Mouse (Mus musculus): ENCODE results near the gene Il11. TPM values are rescaled to one million over a fixed set of nuclear protein-coding genes. Genes with fewer than 3 reads are reported as not detected.
A peak's percentile ranks its signal among the peaks of the same experiment; 100 is the strongest.
"Not testable (repeated sequence)": the region's sequence is repeated elsewhere in the genome, so short reads cannot be mapped to it uniquely, and the experiment has no call there.

The Il11 gene
- polyA plus RNA-seq, 2 experiments: 0.03 TPM; not detected in 1

DNA sequence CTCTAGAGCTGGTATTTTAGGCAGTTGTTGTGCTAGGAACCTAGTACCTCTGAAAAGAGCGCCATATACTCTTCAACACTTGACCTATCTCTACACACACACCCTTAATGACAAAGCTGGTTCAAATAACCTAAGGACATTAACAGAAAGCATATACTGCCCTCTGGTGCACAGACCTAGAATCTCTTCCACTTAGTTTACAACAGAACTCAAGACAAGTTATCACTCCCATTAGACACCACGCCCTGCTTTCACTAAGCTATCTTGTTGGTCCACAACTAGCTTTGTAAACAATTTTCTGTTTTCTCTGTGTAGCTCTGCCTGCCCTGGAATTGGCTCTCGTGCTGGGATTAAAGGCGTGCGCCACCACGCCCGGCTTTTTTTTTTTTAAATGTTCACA lies 24.1 kb upstream of the Il11 start:
- Histone ChIP-seq H3K36me3 (replicated peaks; ENCODE audit: control insufficient read depth, insufficient read depth, low read depth) (peaks cover 69% of the 10 kb centered on the region), H3K4me2 (ENCODE audit: low read depth) (peak overlapping the region; percentile 41), H3K4me1 (replicated peaks; ENCODE audit: control insufficient read depth in 2 of 2, insufficient read depth in 2 of 2, low read length in 1 of 2) (peaks cover 33% of the 10 kb centered on the region in 2 experiments), H3K4me3 (ENCODE audit: insufficient read depth in 1 of 2, low read depth in 2 of 2, low read length in 2 of 2) (no peak overlapping the region), H3K27ac (peak overlapping the region; percentile 81), H3K9ac (replicated peaks) (no peak overlapping the region), H3K9me3 (ENCODE audit: control insufficient read depth, low read length) (no peaks in the 10 kb centered on the region), H3K27me3 (ENCODE audit: control insufficient read depth, insufficient read depth, low read length) (no peaks in the 10 kb centered on the region)
- ATAC-seq (ENCODE audit: insufficient read depth) (peak; percentile 81), DNase-seq (ENCODE audit: low read depth in 3 of 3, low spot score in 3 of 3) (peak; percentile 76 to 89 (median 84))
- peak; percentile 54; the same call in 1 of the 2 replicates for TF ChIP-seq EP300 (IDR thresholded peaks at IDR 0.05; ENCODE audit: low read depth)
- TF ChIP-seq CTCF (IDR thresholded peaks at IDR 0.05; ENCODE audit: low read depth): peak; percentile 72
- WGBS (ENCODE audit: insufficient replicate concordance): 32% methylated on average over 7 of the region's 7 CpGs

DNA sequence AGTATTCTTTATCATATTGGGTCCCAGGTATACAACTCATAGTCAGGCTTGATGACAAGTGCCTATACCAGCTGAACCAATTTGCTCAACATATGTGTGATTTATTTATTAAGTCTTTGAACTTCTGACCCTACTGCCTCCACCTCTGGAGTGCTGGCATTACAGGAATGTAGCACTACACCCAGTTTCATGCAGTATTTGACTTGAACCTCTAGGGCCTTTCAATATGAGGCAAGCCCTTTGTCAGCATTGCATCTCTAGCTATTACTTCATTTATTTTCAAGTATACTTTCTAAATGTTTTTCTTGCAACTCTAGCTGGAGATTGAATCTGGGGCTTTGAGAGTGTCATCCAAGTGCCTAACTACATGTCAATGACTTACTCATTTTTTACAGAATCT lies 19.6 kb upstream of the Il11 start:
- no peak overlapping the region for H3K4me3 ChIP-seq (ENCODE audit: insufficient read depth in 1 of 2, low read depth in 2 of 2, low read length in 2 of 2)
- no peak overlapping the region for H3K27ac ChIP-seq
- H3K9me3 ChIP-seq (ENCODE audit: control insufficient read depth, low read length): no peaks in the 10 kb centered on the region
- H3K9ac ChIP-seq (replicated peaks): no peak overlapping the region
- no peak for ATAC-seq (ENCODE audit: insufficient read depth)
- peaks cover 8% of the 10 kb centered on the region in 2 experiments for H3K4me1 ChIP-seq (replicated peaks; ENCODE audit: control insufficient read depth in 2 of 2, insufficient read depth in 2 of 2, low read length in 1 of 2)
- no peak for DNase-seq (ENCODE audit: low read depth in 3 of 3, low spot score in 3 of 3)
- H3K4me2 ChIP-seq (ENCODE audit: low read depth): no peak overlapping the region
- H3K27me3 ChIP-seq (ENCODE audit: control insufficient read depth, insufficient read depth, low read length): no peaks in the 10 kb centered on the region
- no peak for TF ChIP-seq CTCF (IDR thresholded peaks at IDR 0.05; ENCODE audit: low read depth)
- TF ChIP-seq EP300 (IDR thresholded peaks at IDR 0.05; ENCODE audit: low read depth): no peak
- H3K36me3 ChIP-seq (replicated peaks; ENCODE audit: control insufficient read depth, insufficient read depth, low read depth): peaks cover 35% of the 10 kb centered on the region

DNA sequence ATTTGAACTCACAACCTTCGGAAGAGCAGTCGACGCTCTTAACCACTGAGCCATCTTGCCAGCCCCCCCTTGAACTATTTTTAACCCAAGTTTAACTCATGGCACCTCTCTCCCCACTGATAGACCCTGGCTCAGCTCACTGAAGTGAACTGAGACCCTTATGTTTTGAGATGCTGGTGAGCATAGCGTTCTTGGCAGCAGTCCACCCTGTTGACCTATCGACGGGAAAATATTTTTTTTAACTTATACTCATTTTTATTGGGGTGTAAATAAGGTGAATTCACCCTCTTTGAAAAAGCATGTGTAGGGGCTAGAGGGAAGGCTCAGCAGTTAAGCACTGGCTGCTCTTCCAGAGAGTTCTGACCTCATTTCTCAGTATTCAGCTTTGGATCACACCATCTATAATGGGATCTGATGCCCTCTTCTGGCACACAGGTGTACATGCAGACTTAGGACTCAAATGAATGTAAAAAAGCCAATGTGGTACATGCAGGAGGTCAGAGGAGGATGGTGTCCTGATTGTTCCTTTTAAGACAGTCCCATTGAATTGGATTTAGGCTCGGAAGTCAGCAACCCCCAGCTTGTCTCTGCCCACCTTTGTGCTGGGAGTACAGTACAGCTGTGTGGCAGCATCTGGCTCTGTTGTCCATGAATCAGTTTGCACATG lies 13.2 kb upstream of the Il11 start:
- no peak for DNase-seq (ENCODE audit: low read depth in 3 of 3, low spot score in 3 of 3)
- Histone ChIP-seq H3K9ac (replicated peaks) (no peak overlapping the region), H3K4me3 (ENCODE audit: insufficient read depth in 1 of 2, low read depth in 2 of 2, low read length in 2 of 2) (no peak overlapping the region), H3K4me2 (ENCODE audit: low read depth) (no peak overlapping the region), H3K27me3 (ENCODE audit: control insufficient read depth, insufficient read depth, low read length) (no peaks in the 10 kb centered on the region), H3K27ac (no peak overlapping the region), H3K4me1 (replicated peaks; ENCODE audit: control insufficient read depth in 2 of 2, insufficient read depth in 2 of 2, low read length in 1 of 2) (peaks cover 3 to 13% of the 10 kb centered on the region in 2 experiments; a peak in 3 of 4 replicates), H3K36me3 (replicated peaks; ENCODE audit: control insufficient read depth, insufficient read depth, low read depth) (peaks cover 40% of the 10 kb centered on the region), H3K9me3 (ENCODE audit: control insufficient read depth, low read length) (no peaks in the 10 kb centered on the region)
- TF ChIP-seq CTCF (IDR thresholded peaks at IDR 0.05; ENCODE audit: low read depth) (peak; percentile 79), EP300 (IDR thresholded peaks at IDR 0.05; ENCODE audit: low read depth) (no peak)
- WGBS (ENCODE audit: insufficient replicate concordance): 61% methylated on average over 7 of the region's 7 CpGs
- ATAC-seq (ENCODE audit: insufficient read depth): no peak

DNA sequence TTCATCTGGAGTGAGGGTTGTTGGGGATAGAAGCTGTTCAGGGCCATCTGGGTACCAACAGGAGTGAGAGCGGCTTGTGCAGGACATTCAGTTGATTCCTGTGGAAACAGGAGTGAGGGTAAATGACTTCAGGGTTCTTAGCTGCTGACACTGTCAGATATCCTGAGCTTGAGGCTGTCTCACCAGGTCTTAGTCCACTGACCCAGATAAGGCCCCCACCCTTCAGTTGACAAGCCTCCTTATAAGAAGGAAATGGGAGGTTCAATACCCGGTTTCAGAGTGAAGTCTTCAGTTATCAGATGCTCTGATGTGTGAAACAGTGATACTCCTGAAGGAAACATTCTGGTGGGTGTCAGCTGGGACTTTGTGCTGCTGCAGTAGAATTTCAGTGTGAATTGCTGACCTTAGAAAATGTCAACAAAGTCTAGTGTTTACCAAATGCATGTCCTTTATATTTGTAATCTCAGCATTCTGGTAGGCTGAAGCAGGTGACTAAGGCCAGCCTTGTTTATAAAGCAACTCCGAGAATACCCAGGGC lies 12.0 kb upstream of the Il11 start:
- Histone ChIP-seq H3K9me3 (ENCODE audit: control insufficient read depth, low read length) (no peaks in the 10 kb centered on the region), H3K4me3 (ENCODE audit: insufficient read depth in 1 of 2, low read depth in 2 of 2, low read length in 2 of 2) (peak overlapping the region; percentile 87 to 92; a peak in 3 of 4 replicates), H3K4me2 (ENCODE audit: low read depth) (peak overlapping the region; percentile 97), H3K4me1 (replicated peaks; ENCODE audit: control insufficient read depth in 2 of 2, insufficient read depth in 2 of 2, low read length in 1 of 2) (peaks cover 3 to 15% of the 10 kb centered on the region in 2 experiments; a peak in 3 of 4 replicates), H3K27me3 (ENCODE audit: control insufficient read depth, insufficient read depth, low read length) (no peaks in the 10 kb centered on the region), H3K9ac (replicated peaks) (peak overlapping the region; percentile 98; the same call in 1 of the 2 replicates), H3K36me3 (replicated peaks; ENCODE audit: control insufficient read depth, insufficient read depth, low read depth) (peaks cover 40% of the 10 kb centered on the region), H3K27ac (peak overlapping the region; percentile 54)
- DNase-seq (ENCODE audit: low read depth in 3 of 3, low spot score in 3 of 3) (no peak), ATAC-seq (ENCODE audit: insufficient read depth) (no peak)
- TF ChIP-seq CTCF (IDR thresholded peaks at IDR 0.05; ENCODE audit: low read depth) (no peak), EP300 (IDR thresholded peaks at IDR 0.05; ENCODE audit: low read depth) (no peak)
- 40% methylated on average over 3 of the region's 3 CpGs for WGBS (ENCODE audit: insufficient replicate concordance)

DNA sequence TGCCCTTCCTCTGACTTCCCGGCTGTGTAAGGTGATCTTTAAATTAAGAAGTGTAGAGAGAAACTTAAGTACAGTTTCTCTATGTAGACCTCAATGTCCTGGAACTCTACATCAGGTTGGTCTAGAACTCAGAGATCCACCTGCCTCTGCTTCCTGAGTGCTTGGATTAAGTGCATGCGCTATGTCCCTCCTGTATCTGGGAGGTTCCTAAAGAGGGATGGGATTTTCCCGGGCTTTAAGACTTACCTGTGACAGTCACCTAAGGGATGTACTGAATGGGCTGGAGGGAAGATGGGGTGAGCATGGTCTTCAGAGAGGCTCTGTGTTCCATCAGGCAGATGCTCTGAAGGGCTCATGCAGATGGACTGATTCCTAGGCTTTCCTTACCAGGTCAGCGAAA lies 11.0 kb upstream of the Il11 start:
- Histone ChIP-seq H3K9me3 (ENCODE audit: control insufficient read depth, low read length) (no peaks in the 10 kb centered on the region), H3K9ac (replicated peaks) (peak overlapping the region; percentile 98), H3K27ac (peak overlapping the region; percentile 98), H3K27me3 (ENCODE audit: control insufficient read depth, insufficient read depth, low read length) (no peaks in the 10 kb centered on the region), H3K4me3 (ENCODE audit: insufficient read depth in 1 of 2, low read depth in 2 of 2, low read length in 2 of 2) (peak overlapping the region; percentile 87 to 92), H3K36me3 (replicated peaks; ENCODE audit: control insufficient read depth, insufficient read depth, low read depth) (peaks cover 40% of the 10 kb centered on the region), H3K4me2 (ENCODE audit: low read depth) (peak overlapping the region; percentile 97), H3K4me1 (replicated peaks; ENCODE audit: control insufficient read depth in 2 of 2, insufficient read depth in 2 of 2, low read length in 1 of 2) (peaks cover 3 to 17% of the 10 kb centered on the region in 2 experiments; a peak in 3 of 4 replicates)
- ATAC-seq (ENCODE audit: insufficient read depth) (no peak), DNase-seq (ENCODE audit: low read depth in 3 of 3, low spot score in 3 of 3) (no peak)
- TF ChIP-seq EP300 (IDR thresholded peaks at IDR 0.05; ENCODE audit: low read depth): no peak
- no peak for TF ChIP-seq CTCF (IDR thresholded peaks at IDR 0.05; ENCODE audit: low read depth)
- WGBS (ENCODE audit: insufficient replicate concordance): 17% methylated on average over 4 of the region's 4 CpGs

DNA sequence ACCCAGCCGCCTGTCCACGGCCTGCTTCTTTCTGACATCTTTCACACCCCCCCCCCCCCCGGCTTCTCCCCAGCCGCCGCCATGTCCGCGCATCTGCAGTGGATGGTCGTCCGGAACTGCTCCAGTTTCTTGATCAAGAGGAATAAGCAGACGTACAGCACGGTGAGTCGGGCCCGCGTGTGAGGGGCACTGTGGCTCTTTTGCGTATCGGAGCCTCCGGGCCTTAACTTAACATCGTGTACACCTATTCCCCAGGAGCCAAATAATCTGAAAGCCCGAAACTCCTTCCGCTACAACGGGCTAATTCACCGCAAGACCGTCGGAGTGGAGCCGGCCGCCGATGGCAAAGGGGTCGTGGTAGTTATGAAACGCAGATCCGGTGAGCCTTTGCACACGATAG lies 10.6 kb upstream of the Il11 start:
- 1% methylated on average over 31 of the region's 31 CpGs for WGBS (ENCODE audit: insufficient replicate concordance)
- H3K27me3 ChIP-seq (ENCODE audit: control insufficient read depth, insufficient read depth, low read length); DNase-seq (ENCODE audit: low read depth in 3 of 3, low spot score in 3 of 3); H3K9me3 ChIP-seq (ENCODE audit: control insufficient read depth, low read length): not testable (repeated sequence)
- peak; percentile 5; the same call in 1 of the 2 replicates for ATAC-seq (ENCODE audit: insufficient read depth)
- H3K9ac ChIP-seq (replicated peaks): peak overlapping the region; percentile 98
- H3K4me3 ChIP-seq (ENCODE audit: insufficient read depth in 1 of 2, low read depth in 2 of 2, low read length in 2 of 2): peak overlapping the region; percentile 87 to 92
- H3K36me3 ChIP-seq (replicated peaks; ENCODE audit: control insufficient read depth, insufficient read depth, low read depth): peaks cover 40% of the 10 kb centered on the region
- peak overlapping the region; percentile 98 for H3K27ac ChIP-seq
- peaks cover 7 to 21% of the 10 kb centered on the region in 2 experiments for H3K4me1 ChIP-seq (replicated peaks; ENCODE audit: control insufficient read depth in 2 of 2, insufficient read depth in 2 of 2, low read length in 1 of 2)
- peak overlapping the region; percentile 97 for H3K4me2 ChIP-seq (ENCODE audit: low read depth)
